Mouse (Mus musculus) bone marrow macrophage, adult 2 months (primary cell): ENCODE data around the gene Ceacam19. TPM values are rescaled to one million over a fixed set of nuclear protein-coding genes. Genes with fewer than 3 reads are reported as not detected.
A peak's percentile ranks its signal among the peaks of the same experiment; 100 is the strongest.

Source experiments
- H3K27ac ChIP-seq: 2 replicates; pipeline ENCODE4 v1.5.1; 2012; ENCODE audit warnings: low read depth, low read length; ENCODE audit not compliant: insufficient read depth
- H3K4me1 ChIP-seq: 2 replicates; pipeline ENCODE4 v1.6.1; 2012; ENCODE audit warnings: low read length; ENCODE audit not compliant: control insufficient read depth, insufficient read depth
- H3K4me3 ChIP-seq: 2 replicates; pipeline ENCODE4 v1.5.1; 2012; ENCODE audit warnings: mild to moderate bottlenecking, low read length, moderate library complexity; ENCODE audit not compliant: insufficient read depth
- CTCF ChIP-seq: IDR thresholded peaks from 2 replicates; pipeline ENCODE4 v1.5.1; 2012; ENCODE audit warnings: low read depth, mild to moderate bottlenecking, low read length, moderate library complexity
- POLR2A ChIP-seq: IDR thresholded peaks from 2 replicates; pipeline ENCODE4 v1.6.1; 2012; ENCODE audit warnings: mild to moderate bottlenecking, low read depth, low read length, borderline replicate concordance
- polyA plus RNA-seq: library from polyadenylated mRNA; stranded (reverse); fragments of >200 nt; gene quantifications from 2 replicates; pipeline ENCODE4 v1.2.4, GENCODE M21; 2012; ENCODE audit not compliant: missing spikeins, insufficient read depth, insufficient read length

Ceacam19 gene
- polyA plus RNA-seq, 1 experiment = 8.5 TPM

DNA sequence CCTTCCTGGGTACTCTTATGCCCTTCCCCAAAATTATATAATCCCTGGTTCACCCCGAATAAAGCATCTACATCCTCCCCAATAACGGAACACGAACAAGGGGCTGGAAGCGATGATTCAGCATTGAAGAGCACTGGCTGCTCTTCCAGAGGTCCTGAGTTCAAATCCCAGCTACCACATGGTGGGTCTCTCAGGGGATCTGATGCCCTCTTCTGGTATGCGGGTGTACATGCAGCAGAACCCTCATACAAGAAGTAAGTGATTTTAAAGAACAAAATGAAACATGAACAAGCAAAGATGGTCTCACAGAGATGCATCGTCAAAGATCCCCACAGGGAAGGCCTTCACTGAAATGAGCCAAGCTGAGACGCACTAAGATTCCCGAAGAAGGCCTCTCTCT lies 7.0 kb downstream of the Ceacam19 start:
- TF ChIP-seq CTCF (peak; percentile 28; the same call in 1 of the 2 replicates), POLR2A (no peak)
- no peak overlapping the region for H3K4me3 ChIP-seq
- peaks cover 22% of the 10 kb centered on the region for H3K4me1 ChIP-seq
- no peak overlapping the region for H3K27ac ChIP-seq

DNA sequence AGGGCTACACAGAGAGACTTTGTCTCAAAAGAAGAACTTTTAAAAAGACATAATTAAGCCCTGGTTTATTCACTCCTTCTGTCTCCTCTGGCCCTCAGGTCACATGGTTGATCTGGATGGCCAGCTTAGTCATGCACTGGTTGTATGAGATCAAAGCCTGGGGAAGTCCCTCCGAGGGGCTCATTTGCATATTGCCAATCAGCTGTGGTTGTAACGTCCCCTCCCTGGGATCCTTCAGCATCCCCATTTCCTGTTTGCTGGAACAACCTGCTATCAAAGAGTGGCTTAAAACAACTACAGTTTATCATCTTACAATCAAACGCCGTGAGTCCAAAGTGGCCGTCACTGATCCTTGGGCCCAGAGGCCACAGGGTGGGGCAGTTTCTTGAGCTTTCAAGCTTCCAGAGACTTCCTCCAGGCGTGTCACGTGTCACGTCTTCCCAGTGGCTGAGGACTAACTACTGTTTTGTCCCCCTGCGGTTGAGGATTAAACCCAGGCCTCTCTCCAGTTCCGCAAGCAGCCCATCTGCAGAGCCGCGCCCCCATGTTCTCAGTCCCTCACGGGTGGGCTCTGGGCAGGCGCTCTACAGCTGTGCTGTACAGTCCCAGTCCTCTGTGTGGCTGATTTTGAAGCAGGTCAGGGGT lies 10.9 kb downstream of the Ceacam19 start:
- peak overlapping the region; percentile 28; the same call in 1 of the 2 replicates for H3K4me3 ChIP-seq
- H3K4me1 ChIP-seq = peaks cover 28% of the 10 kb centered on the region
- TF ChIP-seq POLR2A = no peak; the same call in 1 of the 2 replicates
- no peak for TF ChIP-seq CTCF
- H3K27ac ChIP-seq = peak overlapping the region; percentile 98

- peak; percentile 25; the same call in 1 of the 2 replicates for TF ChIP-seq CTCF
- no peak for TF ChIP-seq POLR2A
- H3K4me3 ChIP-seq = peak overlapping the region; percentile 4; the same call in 1 of the 2 replicates
- peak overlapping the region; percentile 98 for H3K27ac ChIP-seq
- H3K4me1 ChIP-seq = peaks cover 33% of the 10 kb centered on the region
Measured at GRCm38 (mm10) chr7:19875948-19876682, 11.7 kb downstream of the Ceacam19 start.

- peaks cover 35% of the 10 kb centered on the region for H3K4me1 ChIP-seq
- H3K27ac ChIP-seq = peak overlapping the region; percentile 85; the same call in 1 of the 2 replicates
- no peak overlapping the region for H3K4me3 ChIP-seq
- TF ChIP-seq CTCF = peak; percentile 97
- no peak for TF ChIP-seq POLR2A
Measured at GRCm38 (mm10) chr7:19871943-19872601, 15.7 kb downstream of the Ceacam19 start.

DNA sequence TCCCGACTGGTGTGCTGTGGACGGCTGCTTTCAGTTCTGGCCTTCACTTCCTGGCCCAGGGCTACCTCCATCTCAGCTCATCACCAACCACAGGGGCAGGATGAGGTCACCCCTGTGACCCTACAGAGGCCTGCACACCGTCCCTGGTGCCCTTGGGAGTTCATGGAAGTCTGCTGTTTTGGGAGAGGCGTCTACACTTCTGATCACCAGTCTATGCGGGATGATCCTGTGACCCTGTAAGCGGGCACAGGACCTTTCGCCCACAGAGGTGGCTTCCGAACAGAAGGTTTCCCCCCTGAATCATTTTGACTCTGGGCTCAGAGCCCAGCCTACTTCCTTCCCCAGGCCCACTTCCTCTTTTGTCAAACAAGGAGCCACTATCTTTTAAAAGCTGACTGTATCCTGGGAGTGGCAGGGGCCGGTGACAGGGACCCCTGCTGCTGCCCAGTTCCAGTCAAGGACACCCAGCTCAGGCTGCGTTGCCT lies 16.6 kb downstream of the Ceacam19 start:
- no peak for TF ChIP-seq CTCF
- no peak for TF ChIP-seq POLR2A

GRCm38 (mm10) chr7:19867751-19868399 lies 19.9 kb downstream of the Ceacam19 start:
- peaks cover 25% of the 10 kb centered on the region for H3K4me1 ChIP-seq

More for the DNA sequence above, 16.6 kb downstream of the Ceacam19 start:
- Histone ChIP-seq H3K27ac (peak overlapping the region; percentile 85), H3K4me3 (peak overlapping the region; percentile 36), H3K4me1 (peaks cover 32% of the 10 kb centered on the region)

GRCm38 (mm10) chr7:19866490-19866889 lies 21.3 kb downstream of the Ceacam19 start:
- H3K4me3 ChIP-seq = no peak overlapping the region
- H3K4me1 ChIP-seq = peaks cover 19% of the 10 kb centered on the region
- no peak overlapping the region for H3K27ac ChIP-seq
- TF ChIP-seq POLR2A (no peak), CTCF (no peak)

More at GRCm38 (mm10) chr7:19867751-19868399, 19.9 kb downstream of the Ceacam19 start:
- H3K4me3 ChIP-seq = no peak overlapping the region
- no peak for TF ChIP-seq CTCF
- TF ChIP-seq POLR2A = no peak
- no peak overlapping the region for H3K27ac ChIP-seq

- TF ChIP-seq POLR2A = no peak
- no peak for TF ChIP-seq CTCF
- Histone ChIP-seq H3K4me3 (no peak overlapping the region), H3K4me1 (peaks cover 13% of the 10 kb centered on the region), H3K27ac (no peak overlapping the region)
Measured at GRCm38 (mm10) chr7:19865246-19866036, 22.3 kb downstream of the Ceacam19 start.
